In genomic region chr19:6348717-6349116, GRCm38 (mm10) we compare ENCODE assay signal across 11 mouse cellular contexts. TPM values are rescaled to one million over a fixed set of nuclear protein-coding genes. Genes with fewer than 3 reads are reported as not detected.
DNase-seq lines count a peak whose midpoint lies in the region; ATAC-seq and TF ChIP-seq lines count a peak whose summit lies in the region.
"Had no signal": no experiment of that assay in that cellular context is flagged by ENCODE, and none has a peak within 500 bp of the region (broad histone marks: within the 10 kb centered on the region; RNA-seq: fewer than 3 reads in every experiment).

No protein-coding gene starts in this region.

- H3K9me3 ChIP-seq in forebrain, embryonic 10.5 days = no peaks in the 10 kb centered on the region
- no peaks in the 10 kb centered on the region for H3K9me3 ChIP-seq in forebrain, embryonic 11.5 days (ENCODE audit: control insufficient read depth, low read length)
- H3K9me3 ChIP-seq in neural tube, embryonic 12.5 days = no peaks in the 10 kb centered on the region
- H3K9me3 ChIP-seq in neural tube, embryonic 15.5 days (replicated peaks) = no peaks in the 10 kb centered on the region
- H3K9me3 ChIP-seq: midbrain, embryonic 15.5 days had no signal

- no peaks in the 10 kb centered on the region for H3K27me3 ChIP-seq in forebrain, embryonic 10.5 days (ENCODE audit: poor library complexity, severe bottlenecking)
- no peaks in the 10 kb centered on the region for H3K27me3 ChIP-seq in forebrain, embryonic 11.5 days (ENCODE audit: control insufficient read depth, insufficient read depth, low read length)
- no peaks in the 10 kb centered on the region for H3K27me3 ChIP-seq in kidney, adult 2 months (replicated peaks; ENCODE audit: control insufficient read depth, insufficient read depth, low read length)
- no peaks in the 10 kb centered on the region for H3K27me3 ChIP-seq in neural tube, embryonic 12.5 days (replicated peaks)
- H3K27me3 ChIP-seq in neural tube, embryonic 15.5 days (replicated peaks) = no peaks in the 10 kb centered on the region
- H3K27me3 ChIP-seq: midbrain, embryonic 15.5 days had no signal

- no peak overlapping the region for H3K9ac ChIP-seq in forebrain, embryonic 11.5 days (ENCODE audit: low read length)
- no peak overlapping the region for H3K9ac ChIP-seq in neural tube, embryonic 12.5 days
- H3K9ac ChIP-seq in neural tube, embryonic 15.5 days (replicated peaks) = no peak overlapping the region
- H3K9ac ChIP-seq: midbrain, embryonic 15.5 days had no signal

- 79% methylated on average over 9 of the region's 9 CpGs for WGBS in forebrain, embryonic 10.5 days
- 74% methylated on average over 9 of the region's 9 CpGs for WGBS in forebrain, embryonic 11.5 days
- WGBS in kidney, adult 2 months = 70% methylated on average over 9 of the region's 9 CpGs
- WGBS in neural tube, embryonic 12.5 days = 54% methylated on average over 9 of the region's 9 CpGs
- 65% methylated on average over 9 of the region's 9 CpGs for WGBS in neural tube, embryonic 15.5 days

- H3K4me1 ChIP-seq in forebrain, embryonic 10.5 days = peaks cover 21% of the 10 kb centered on the region
- no peaks in the 10 kb centered on the region for H3K4me1 ChIP-seq in forebrain, embryonic 11.5 days (replicated peaks; ENCODE audit: control insufficient read depth, insufficient read depth, low read length)
- H3K4me1 ChIP-seq in kidney, adult 2 months (ENCODE audit: control insufficient read depth, insufficient read depth, low read length) = no peaks in the 10 kb centered on the region
- peaks cover 5% of the 10 kb centered on the region; the same call in 1 of the 2 replicates for H3K4me1 ChIP-seq in neural tube, embryonic 12.5 days
- H3K4me1 ChIP-seq in neural tube, embryonic 15.5 days = peaks cover 5% of the 10 kb centered on the region; the same call in 1 of the 2 replicates
- H3K4me1 ChIP-seq: midbrain, embryonic 15.5 days had no signal

- DNase-seq in forebrain, embryonic 10.5 days (ENCODE audit: extremely low spot score, low spot score) = no peak
- DNase-seq in forebrain, embryonic 11.5 days (ENCODE audit: low spot score) = no peak
- no peak for DNase-seq in kidney, adult 2 months
- DNase-seq in kidney, adult 9 months = no peak
- no peak for DNase-seq in right cerebral cortex, postnatal 36 days (ENCODE audit: low spot score in 2 of 2)
- no peak for DNase-seq in thymus, postnatal 4 days
- DNase-seq: cerebellum, adult 2 months had no signal

- no peak overlapping the region for H3K4me2 ChIP-seq in forebrain, embryonic 11.5 days (ENCODE audit: low read depth, low read length, severe bottlenecking)
- H3K4me2 ChIP-seq in neural tube, embryonic 12.5 days (replicated peaks) = no peak overlapping the region
- no peak overlapping the region for H3K4me2 ChIP-seq in neural tube, embryonic 15.5 days
- H3K4me2 ChIP-seq: midbrain, embryonic 15.5 days had no signal

- no peak overlapping the region for H3K4me3 ChIP-seq in forebrain, embryonic 10.5 days
- no peak overlapping the region for H3K4me3 ChIP-seq in forebrain, embryonic 11.5 days (ENCODE audit: low read depth, low read length)
- no peak overlapping the region for H3K4me3 ChIP-seq in kidney, adult 2 months (ENCODE audit: insufficient read depth, low read depth, low read length)
- no peak overlapping the region for H3K4me3 ChIP-seq in neural tube, embryonic 12.5 days
- H3K4me3 ChIP-seq in neural tube, embryonic 15.5 days (replicated peaks) = no peak overlapping the region
- H3K4me3 ChIP-seq: midbrain, embryonic 15.5 days had no signal

- TF ChIP-seq POLR2A in kidney, adult 2 months (IDR thresholded peaks at IDR 0.05; ENCODE audit: low read depth, low read length) = no peak

- no peak for TF ChIP-seq CTCF in kidney, adult 2 months (conservative IDR thresholded peaks at IDR 0.05; ENCODE audit: insufficient read depth, insufficient read length, low read depth, low read length)

- ATAC-seq in forebrain, embryonic 11.5 days (replicated peaks; ENCODE audit: low FRiP score) = no peak
- no peak for ATAC-seq in neural tube, embryonic 12.5 days (ENCODE audit: low FRiP score, low read depth)
- no peak for ATAC-seq in neural tube, embryonic 15.5 days (ENCODE audit: low FRiP score)
- ATAC-seq: forebrain, embryonic 14.5 days; midbrain, embryonic 15.5 days had no signal

- H3K27ac ChIP-seq in forebrain, embryonic 10.5 days = 0 out of 2 replicates have a peak overlapping the region, but pooled peaks have one; percentile 66
- H3K27ac ChIP-seq in forebrain, embryonic 11.5 days (ENCODE audit: low read depth, low read length) = no peak overlapping the region
- peak overlapping the region; percentile 19; the same call in 1 of the 2 replicates for H3K27ac ChIP-seq in kidney, adult 2 months (ENCODE audit: insufficient read depth, low read depth, low read length)
- H3K27ac ChIP-seq in neural tube, embryonic 12.5 days = 0 out of 2 replicates have a peak overlapping the region, but pooled peaks have one; percentile 27
- H3K27ac ChIP-seq in neural tube, embryonic 15.5 days (replicated peaks) = no peak overlapping the region
- H3K27ac ChIP-seq: midbrain, embryonic 15.5 days had no signal

- peaks cover 76% of the 10 kb centered on the region for H3K36me3 ChIP-seq in forebrain, embryonic 10.5 days (replicated peaks)
- no peaks in the 10 kb centered on the region for H3K36me3 ChIP-seq in forebrain, embryonic 11.5 days (ENCODE audit: control insufficient read depth, insufficient read depth, low read length)
- no peaks in the 10 kb centered on the region for H3K36me3 ChIP-seq in kidney, adult 2 months (ENCODE audit: control insufficient read depth, insufficient read depth, low read length)
- peaks cover 64% of the 10 kb centered on the region for H3K36me3 ChIP-seq in neural tube, embryonic 12.5 days
- peaks cover 63% of the 10 kb centered on the region for H3K36me3 ChIP-seq in neural tube, embryonic 15.5 days

RNA-seq across cellular contexts. Expression of gene Map4k2, which starts 7.8 kb away (rescaled TPM):
- 12.6 and 14.5 TPM in 2 replicates for polyA plus RNA-seq in forebrain, embryonic 10.5 days (2016; fragmentation: Nextera tagmentation; extraction: Ambion mirVana)
- polyA plus RNA-seq in forebrain, embryonic 11.5 days (2014; fragmentation: Nextera tagmentation; extraction: Ambion mirVana) = 11.8 and 13.7 TPM in 2 replicates
- 92.3 and 145 TPM in 2 replicates for polyA plus RNA-seq in kidney, adult 2 months (2012; rRNA removed)
- 16.0 and 18.4 TPM in 2 replicates for polyA plus RNA-seq in neural tube, embryonic 12.5 days (2016; fragmentation: Nextera tagmentation; extraction: Ambion mirVana)
- polyA plus RNA-seq in neural tube, embryonic 15.5 days (2015; fragmentation: Nextera tagmentation; extraction: Ambion mirVana) = 21.9 and 22.2 TPM in 2 replicates

RNA-seq across cellular contexts. Expression of gene Men1, which starts 13.9 kb away (rescaled TPM):
- 115 and 130 TPM in 2 replicates for polyA plus RNA-seq in forebrain, embryonic 10.5 days (2016; fragmentation: Nextera tagmentation; extraction: Ambion mirVana)
- 83.5 and 97.8 TPM in 2 replicates for polyA plus RNA-seq in forebrain, embryonic 11.5 days (2014; fragmentation: Nextera tagmentation; extraction: Ambion mirVana)
- 49.5 and 63.2 TPM in 2 replicates for polyA plus RNA-seq in kidney, adult 2 months (2012; rRNA removed)
- polyA plus RNA-seq in neural tube, embryonic 12.5 days (2016; fragmentation: Nextera tagmentation; extraction: Ambion mirVana) = 93.3 and 93.5 TPM in 2 replicates
- polyA plus RNA-seq in neural tube, embryonic 15.5 days (2015; fragmentation: Nextera tagmentation; extraction: Ambion mirVana) = 71.4 and 71.6 TPM in 2 replicates

RNA-seq across cellular contexts. Expression of gene Sf1, which starts 14.8 kb away (rescaled TPM):
- polyA plus RNA-seq in forebrain, embryonic 10.5 days (2016; fragmentation: Nextera tagmentation; extraction: Ambion mirVana) = 201 TPM in 2 replicates
- polyA plus RNA-seq in forebrain, embryonic 11.5 days (2014; fragmentation: Nextera tagmentation; extraction: Ambion mirVana) = 275 and 283 TPM in 2 replicates
- 71.3 and 76.3 TPM in 2 replicates for polyA plus RNA-seq in kidney, adult 2 months (2012; rRNA removed)
- 171 TPM in 2 replicates for polyA plus RNA-seq in neural tube, embryonic 12.5 days (2016; fragmentation: Nextera tagmentation; extraction: Ambion mirVana)
- polyA plus RNA-seq in neural tube, embryonic 15.5 days (2015; fragmentation: Nextera tagmentation; extraction: Ambion mirVana) = 88.7 and 104 TPM in 2 replicates

RNA-seq across cellular contexts. Expression of gene Pygm, which starts 35.5 kb away (rescaled TPM):
- polyA plus RNA-seq in forebrain, embryonic 10.5 days (2016; fragmentation: Nextera tagmentation; extraction: Ambion mirVana) = 0.83 and 2.0 TPM in 2 replicates
- polyA plus RNA-seq in forebrain, embryonic 11.5 days (2014; fragmentation: Nextera tagmentation; extraction: Ambion mirVana) = 1.2 TPM in 2 replicates
- polyA plus RNA-seq in kidney, adult 2 months (2012; rRNA removed) = 15.0 and 47.1 TPM in 2 replicates
- polyA plus RNA-seq in neural tube, embryonic 12.5 days (2016; fragmentation: Nextera tagmentation; extraction: Ambion mirVana) = 4.7 and 5.5 TPM in 2 replicates
- 7.5 and 12.0 TPM in 2 replicates for polyA plus RNA-seq in neural tube, embryonic 15.5 days (2015; fragmentation: Nextera tagmentation; extraction: Ambion mirVana)

RNA-seq across cellular contexts. Expression of gene Cdc42bpg, which starts 42.5 kb away (rescaled TPM):
- 0.23 and 0.24 TPM in 2 replicates for polyA plus RNA-seq in forebrain, embryonic 10.5 days (2016; fragmentation: Nextera tagmentation; extraction: Ambion mirVana)
- polyA plus RNA-seq in forebrain, embryonic 11.5 days (2014; fragmentation: Nextera tagmentation; extraction: Ambion mirVana) = 0.55 TPM in 2 replicates
- polyA plus RNA-seq in kidney, adult 2 months (2012; rRNA removed) = 26.6 and 31.1 TPM in 2 replicates
- polyA plus RNA-seq in neural tube, embryonic 12.5 days (2016; fragmentation: Nextera tagmentation; extraction: Ambion mirVana) = 0.27 and 0.60 TPM in 2 replicates
- polyA plus RNA-seq in neural tube, embryonic 15.5 days (2015; fragmentation: Nextera tagmentation; extraction: Ambion mirVana) = 0.33 and 0.36 TPM in 2 replicates

Comparison
In these comparisons a context has a peak if more than half of its experiments do, and no peak if none do; other contexts are left out.
1. H3K27ac ChIP-seq: peak in forebrain, embryonic 10.5 days (single experiment), kidney, adult 2 months (single experiment) and neural tube, embryonic 12.5 days (single experiment); none in forebrain, embryonic 11.5 days (single experiment) and neural tube, embryonic 15.5 days (single experiment).